Mouse (Mus musculus): ENCODE data around the gene Btbd35f13.
"Not testable (repeated sequence)": the region's sequence is repeated elsewhere in the genome, so short reads cannot be mapped to it uniquely, and the experiment has no call there.

The Btbd35f13 gene

DNA sequence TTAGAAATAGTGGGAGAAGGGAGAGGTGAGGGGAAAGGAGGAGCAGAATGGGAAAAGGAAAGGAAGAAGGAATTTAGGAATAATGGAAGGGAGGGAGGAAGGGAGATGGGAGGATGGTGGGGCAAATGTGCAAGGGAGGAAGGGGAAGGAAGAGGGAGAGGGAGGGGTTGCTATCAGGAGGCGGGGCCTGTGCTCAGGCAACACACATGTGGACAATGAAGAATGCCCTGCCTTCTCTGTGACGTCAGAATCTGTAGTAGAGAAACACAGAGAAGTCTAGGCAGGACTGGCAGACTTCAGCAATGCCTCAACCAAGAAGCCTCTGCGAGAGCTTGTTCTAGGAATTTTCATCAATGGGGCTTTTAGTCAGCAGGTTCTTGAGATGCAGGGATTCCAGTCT, at the start of gene Btbd35f13:
Gene Btbd35f13 (plus strand): TSS at position 301 of the 400 bp plus-strand sequence.
- DNase-seq (ENCODE audit: low read depth) = not testable (repeated sequence)

DNA sequence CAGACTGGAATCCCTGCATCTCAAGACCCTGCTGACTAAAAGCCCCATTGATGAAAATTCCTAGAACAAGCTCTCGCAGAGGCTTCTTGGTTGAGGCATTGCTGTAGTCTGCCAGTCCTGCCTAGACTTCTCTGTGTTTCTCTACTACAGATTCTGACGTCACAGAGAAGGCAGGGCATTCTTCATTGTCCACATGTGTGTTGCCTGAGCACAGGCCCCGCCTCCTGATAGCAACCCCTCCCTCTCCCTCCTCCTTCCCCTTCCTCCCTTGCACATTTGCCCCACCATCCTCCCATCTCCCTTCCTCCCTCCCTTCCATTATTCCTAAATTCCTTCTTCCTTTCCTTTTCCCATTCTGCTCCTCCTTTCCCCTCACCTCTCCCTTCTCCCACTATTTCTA, 45.3 kb downstream of the Btbd35f13 start, which contains the start of gene Btbd35f14:
Gene Btbd35f14 (minus strand): TSS at position 101 of the 400 bp plus-strand sequence.
- not testable (repeated sequence) for DNase-seq (ENCODE audit: low read depth)
